Mouse (Mus musculus): ENCODE data around the gene Phyhd1. TPM values are rescaled to one million over a fixed set of nuclear protein-coding genes. Genes with fewer than 3 reads are reported as not detected.

Gene Phyhd1
- polyA plus RNA-seq, 1 experiment from 2014 or later, result 3.7 TPM

- ATAC-seq (ENCODE audit: insufficient number of reproducible peaks, insufficient read depth, low FRiP score, low TSS enrichment, low read depth), result no peak
Observed at GRCm38 (mm10) chr2:30267466-30267865, 1.5 kb downstream of the Phyhd1 start.

GRCm38 (mm10) chr2:30268371-30268770, 2.4 kb downstream of the Phyhd1 start:
- Histone ChIP-seq H3K27me3 (no peaks in the 10 kb centered on the region), H3K4me3 (no peak overlapping the region), H3K9ac (no peak overlapping the region), H3K36me3 (peaks cover 17% of the 10 kb centered on the region), H3K4me2 (no peak overlapping the region), H3K9me3 (no peaks in the 10 kb centered on the region), H3K27ac (no peak overlapping the region), H3K4me1 (peaks cover 41% of the 10 kb centered on the region)
- no peak for ATAC-seq (ENCODE audit: insufficient number of reproducible peaks, insufficient read depth, low FRiP score, low TSS enrichment, low read depth)
- WGBS, result 50% methylated on average over 4 of the region's 4 CpGs

More at GRCm38 (mm10) chr2:30267466-30267865, 1.5 kb downstream of the Phyhd1 start:
- Histone ChIP-seq H3K27me3 (no peaks in the 10 kb centered on the region), H3K9me3 (no peaks in the 10 kb centered on the region), H3K36me3 (peaks cover 24% of the 10 kb centered on the region), H3K4me2 (no peak overlapping the region), H3K27ac (no peak overlapping the region), H3K9ac (no peak overlapping the region), H3K4me3 (no peak overlapping the region), H3K4me1 (peaks cover 45% of the 10 kb centered on the region)
- 94% methylated on average over 2 of the region's 2 CpGs for WGBS

DNA sequence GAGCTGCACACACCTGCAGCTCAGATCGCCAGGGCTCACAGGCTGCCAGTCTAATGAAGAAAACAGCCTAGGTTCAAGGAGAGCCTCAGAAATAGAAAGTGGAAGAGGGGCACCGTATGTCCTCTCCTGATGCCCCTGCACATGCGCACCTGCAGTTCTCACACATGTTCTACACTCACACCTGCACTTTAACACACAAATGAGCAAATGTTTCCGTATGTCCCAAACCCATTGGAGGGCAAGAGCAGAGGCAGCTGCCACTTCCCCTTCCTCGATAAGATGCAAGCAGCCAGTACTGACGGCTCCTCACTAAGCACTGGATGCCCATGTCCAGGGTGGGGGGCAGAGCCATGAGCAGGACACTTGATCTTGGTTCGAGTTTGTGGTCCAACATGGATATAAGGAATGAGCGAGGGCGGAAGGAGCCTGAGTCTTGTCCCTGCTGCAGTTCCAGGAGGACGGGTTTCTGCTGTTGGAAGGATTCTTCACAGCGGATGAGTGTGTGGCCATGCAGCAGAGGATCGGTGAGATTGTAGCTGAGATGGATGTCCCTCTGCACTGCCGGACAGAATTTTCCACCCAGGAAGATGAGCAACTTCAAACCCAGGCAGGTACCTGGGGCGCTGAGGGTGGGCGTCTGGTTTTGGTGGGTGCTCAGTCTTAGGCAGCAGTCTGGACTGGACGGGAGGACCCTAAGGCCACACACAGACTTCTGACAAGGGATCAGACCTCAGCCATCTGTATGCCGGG, 3.4 kb downstream of the Phyhd1 start:
- H3K27me3 ChIP-seq, result no peaks in the 10 kb centered on the region

GRCm38 (mm10) chr2:30270134-30270533, 4.1 kb downstream of the Phyhd1 start:
- Histone ChIP-seq H3K9ac (no peak overlapping the region), H3K4me3 (no peak overlapping the region), H3K36me3 (no peaks in the 10 kb centered on the region), H3K4me1 (peaks cover 28% of the 10 kb centered on the region), H3K4me2 (no peak overlapping the region), H3K27ac (0 out of 2 replicates have a peak overlapping the region, but pooled peaks have one; percentile 56), H3K27me3 (no peaks in the 10 kb centered on the region), H3K9me3 (no peaks in the 10 kb centered on the region)
- WGBS, result 14% methylated on average over 1 of the region's 1 CpGs
- peak; percentile 66; the same call in 1 of the 2 replicates for ATAC-seq (ENCODE audit: insufficient number of reproducible peaks, insufficient read depth, low FRiP score, low TSS enrichment, low read depth)

More for the DNA sequence above, 3.4 kb downstream of the Phyhd1 start:
- H3K9ac ChIP-seq, result no peak overlapping the region
- peaks cover 34% of the 10 kb centered on the region for H3K4me1 ChIP-seq
- no peak overlapping the region for H3K4me3 ChIP-seq
- no peak for ATAC-seq (ENCODE audit: insufficient number of reproducible peaks, insufficient read depth, low FRiP score, low TSS enrichment, low read depth)
- WGBS, result 85% methylated on average over 17 of the region's 17 CpGs
- peaks cover 7% of the 10 kb centered on the region for H3K36me3 ChIP-seq
- no peaks in the 10 kb centered on the region for H3K9me3 ChIP-seq
- H3K4me2 ChIP-seq, result no peak overlapping the region
- peak overlapping the region; percentile 56; the same call in 1 of the 2 replicates for H3K27ac ChIP-seq

- H3K9me3 ChIP-seq, result no peaks in the 10 kb centered on the region
Observed at GRCm38 (mm10) chr2:30280743-30281142, 14.7 kb downstream of the Phyhd1 start, which contains the start of gene Gm28038. TSS of gene Gm28038 (plus strand) at chr2:30281043.

GRCm38 (mm10) chr2:30281651-30282050, 15.6 kb downstream of the Phyhd1 start:
- no peak overlapping the region for H3K9ac ChIP-seq
- peaks cover 21% of the 10 kb centered on the region; the same call in 1 of the 2 replicates for H3K36me3 ChIP-seq
- ATAC-seq (ENCODE audit: insufficient number of reproducible peaks, insufficient read depth, low FRiP score, low TSS enrichment, low read depth), result no peak
- no peaks in the 10 kb centered on the region for H3K9me3 ChIP-seq
- no peak overlapping the region for H3K4me2 ChIP-seq
- H3K27ac ChIP-seq, result no peak overlapping the region
- no peak overlapping the region for H3K4me3 ChIP-seq
- no peaks in the 10 kb centered on the region for H3K27me3 ChIP-seq
- 72% methylated on average over 3 of the region's 3 CpGs for WGBS
- peaks cover 12% of the 10 kb centered on the region for H3K4me1 ChIP-seq

More at GRCm38 (mm10) chr2:30280743-30281142, 14.7 kb downstream of the Phyhd1 start, which contains the start of gene Gm28038:
- Histone ChIP-seq H3K4me3 (no peak within 1 kb of the TSS), H3K36me3 (peaks cover 21% of the 10 kb centered on the region; the same call in 1 of the 2 replicates), H3K4me2 (no peak within 1 kb of the TSS), H3K9ac (no peak within 1 kb of the TSS), H3K4me1 (peaks cover 12% of the 10 kb centered on the region), H3K27me3 (no peaks in the 10 kb centered on the region), H3K27ac (no peak within 1 kb of the TSS)
- WGBS, result 83% methylated on average over 11 of the region's 11 CpGs
- no peak for ATAC-seq (ENCODE audit: insufficient number of reproducible peaks, insufficient read depth, low FRiP score, low TSS enrichment, low read depth)

- peaks cover 21% of the 10 kb centered on the region; the same call in 1 of the 2 replicates for H3K36me3 ChIP-seq
- H3K4me1 ChIP-seq, result peaks cover 24% of the 10 kb centered on the region
- H3K27me3 ChIP-seq, result no peaks in the 10 kb centered on the region
- no peak overlapping the region for H3K27ac ChIP-seq
- H3K9ac ChIP-seq, result no peak overlapping the region
- H3K9me3 ChIP-seq, result no peaks in the 10 kb centered on the region
- H3K4me2 ChIP-seq, result no peak overlapping the region
- H3K4me3 ChIP-seq, result no peak overlapping the region
- WGBS, result 87% methylated on average over 2 of the region's 2 CpGs
- no peak for ATAC-seq (ENCODE audit: insufficient number of reproducible peaks, insufficient read depth, low FRiP score, low TSS enrichment, low read depth)
Observed at GRCm38 (mm10) chr2:30283193-30283592, 17.2 kb downstream of the Phyhd1 start.

DNA sequence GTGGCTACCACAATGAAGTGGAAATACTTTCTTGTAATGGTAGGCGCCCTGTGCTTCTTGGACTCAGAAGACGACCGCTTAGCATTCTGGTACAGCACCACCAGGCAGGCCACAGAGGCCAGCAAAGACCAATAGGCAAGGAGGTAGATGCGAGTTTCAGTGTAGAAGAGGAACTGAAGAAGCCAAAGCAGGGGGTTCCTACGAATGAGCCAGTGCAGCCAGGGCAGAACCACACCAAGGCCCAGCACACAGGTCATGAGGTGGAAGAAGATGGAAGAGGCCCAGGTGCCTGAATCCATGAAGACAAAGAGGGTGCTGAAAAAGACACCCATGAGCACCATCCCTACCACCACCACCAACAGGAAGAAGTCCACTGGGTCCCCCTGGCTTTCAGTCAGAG, 19.0 kb downstream of the Phyhd1 start:
- H3K27ac ChIP-seq, result no peak overlapping the region
- peaks cover 22% of the 10 kb centered on the region; the same call in 1 of the 2 replicates for H3K36me3 ChIP-seq
- H3K9ac ChIP-seq, result no peak overlapping the region
- no peaks in the 10 kb centered on the region for H3K9me3 ChIP-seq
- WGBS, result 91% methylated on average over 5 of the region's 5 CpGs
- ATAC-seq (ENCODE audit: insufficient number of reproducible peaks, insufficient read depth, low FRiP score, low TSS enrichment, low read depth), result no peak
- peaks cover 24% of the 10 kb centered on the region for H3K4me1 ChIP-seq
- peak overlapping the region; percentile 89 for H3K4me3 ChIP-seq
- H3K27me3 ChIP-seq, result no peaks in the 10 kb centered on the region
- peak overlapping the region; percentile 98 for H3K4me2 ChIP-seq

DNA sequence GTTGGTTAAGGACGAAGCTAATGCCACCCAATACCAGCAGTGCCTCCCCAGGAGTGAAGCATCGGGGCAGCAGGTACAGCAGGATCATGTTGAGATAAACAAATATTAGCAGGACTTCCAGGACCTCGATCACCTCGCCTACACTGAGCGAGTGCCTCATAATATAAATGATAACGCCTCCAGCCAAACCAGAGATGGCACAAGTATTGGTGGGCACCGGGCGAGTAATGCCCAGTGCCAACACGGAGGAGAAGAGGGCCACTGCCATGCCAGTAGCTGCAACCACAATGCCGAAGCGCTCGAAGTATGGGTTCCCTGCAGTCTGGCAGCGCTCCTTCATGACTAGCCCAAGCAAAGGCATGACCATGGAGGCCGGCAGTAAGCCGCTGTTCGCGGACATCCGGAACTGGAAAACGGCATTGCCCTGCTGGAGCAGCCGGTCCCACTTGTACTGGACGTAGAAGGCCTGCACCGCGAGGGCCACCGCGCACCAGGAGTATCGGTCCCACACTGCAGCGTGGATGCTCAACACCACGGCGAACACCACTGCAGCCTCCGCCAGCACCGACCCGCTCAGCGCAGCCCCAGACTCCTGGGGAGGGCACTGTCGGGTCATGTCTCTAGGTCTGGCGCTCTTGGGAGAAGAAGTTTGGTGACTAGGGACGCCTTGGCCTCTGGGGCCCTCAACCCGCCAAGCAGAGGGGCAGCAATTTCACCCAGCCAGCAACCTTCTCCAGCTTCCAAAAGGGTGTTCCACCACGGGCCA, 19.6 kb downstream of the Phyhd1 start:
- peak overlapping the region; percentile 98 for H3K4me2 ChIP-seq
- WGBS, result 12% methylated on average over 38 of the region's 38 CpGs
- peaks cover 24% of the 10 kb centered on the region for H3K4me1 ChIP-seq
- peak overlapping the region; percentile 94 for H3K9ac ChIP-seq
- ATAC-seq (ENCODE audit: insufficient number of reproducible peaks, insufficient read depth, low FRiP score, low TSS enrichment, low read depth), result peak; percentile 27; the same call in 1 of the 2 replicates
- H3K4me3 ChIP-seq, result peak overlapping the region; percentile 89
- H3K9me3 ChIP-seq, result no peaks in the 10 kb centered on the region
- peaks cover 28% of the 10 kb centered on the region for H3K36me3 ChIP-seq
- H3K27ac ChIP-seq, result peak overlapping the region; percentile 22; the same call in 1 of the 2 replicates
- H3K27me3 ChIP-seq, result no peaks in the 10 kb centered on the region

DNA sequence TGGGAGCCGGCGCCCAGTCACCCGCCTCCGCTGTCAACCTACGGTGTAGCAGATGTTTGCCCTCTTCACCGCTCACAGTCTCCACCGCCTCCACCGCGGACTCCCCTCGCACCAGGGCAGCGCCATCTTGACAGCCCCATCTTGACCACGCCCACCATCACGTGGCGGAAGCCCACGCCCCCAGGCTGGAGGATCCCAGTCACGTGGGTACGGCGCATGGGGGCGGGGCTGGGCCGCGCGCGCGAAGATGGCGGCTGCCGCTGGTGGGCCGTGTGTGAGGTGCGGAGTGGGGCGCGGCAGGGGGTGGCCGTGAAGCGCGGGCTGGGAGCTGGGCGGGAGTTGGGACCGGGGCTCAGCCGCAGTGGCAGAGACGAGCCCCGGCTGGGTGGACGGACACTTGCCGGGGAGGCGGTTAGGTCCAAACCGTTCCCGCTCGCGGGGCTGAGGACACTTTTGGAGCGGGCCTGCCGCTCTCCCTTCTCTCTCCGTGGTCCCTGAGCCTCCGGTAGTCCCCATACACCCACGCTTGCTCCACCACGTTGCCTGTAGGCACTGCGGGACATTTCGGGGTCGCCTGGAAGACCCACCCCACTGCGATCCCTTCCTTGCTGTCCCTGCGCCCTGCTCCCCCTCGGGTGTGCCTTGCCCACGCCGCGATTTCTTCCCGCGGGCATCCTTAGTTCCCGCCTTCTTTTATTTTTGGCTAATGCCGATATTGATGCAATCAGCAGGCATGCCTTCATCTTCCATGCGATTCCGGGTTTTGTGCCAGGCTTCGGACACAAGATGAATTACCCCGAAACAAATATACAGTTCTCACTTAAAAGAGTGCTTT, 20.4 kb downstream of the Phyhd1 start, which contains the start of the genes Dolk and Nup188:
Dolk (minus strand) TSS at position 143 of the 835 bp plus-strand sequence.
Nup188 (plus strand) TSS at position 206 of the 835 bp plus-strand sequence.
- ATAC-seq (ENCODE audit: insufficient number of reproducible peaks, insufficient read depth, low FRiP score, low TSS enrichment, low read depth), result peak; percentile 90
- no peaks in the 10 kb centered on the region for H3K27me3 ChIP-seq
- H3K36me3 ChIP-seq, result peaks cover 30% of the 10 kb centered on the region
- peak within 1 kb of the TSS; percentile 94 for H3K9ac ChIP-seq
- no peaks in the 10 kb centered on the region for H3K9me3 ChIP-seq
- H3K27ac ChIP-seq, result peak within 1 kb of the TSS; percentile 81
- peaks cover 24% of the 10 kb centered on the region for H3K4me1 ChIP-seq
- peak within 1 kb of the TSS; percentile 89 for H3K4me3 ChIP-seq
- H3K4me2 ChIP-seq, result peak within 1 kb of the TSS; percentile 98
- WGBS, result under 1% methylated on average over 57 of the region's 68 CpGs

DNA sequence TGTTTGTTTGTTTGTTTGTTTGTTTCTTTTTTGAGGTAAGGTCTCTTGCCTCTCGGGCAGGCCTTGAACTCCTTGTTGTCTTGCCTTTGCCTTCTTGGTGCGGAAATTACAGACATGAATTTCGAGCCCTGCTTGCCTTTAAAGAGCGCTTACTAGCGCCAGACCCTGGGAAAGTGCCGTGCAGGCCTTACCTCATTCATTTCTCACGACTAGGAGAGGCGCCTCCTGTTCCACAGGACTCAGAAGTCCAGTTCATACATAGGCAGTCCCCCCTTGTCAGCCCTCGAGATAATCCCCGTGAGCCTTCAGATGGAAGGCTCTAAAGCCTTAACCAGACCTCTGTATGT, 21.0 kb downstream of the Phyhd1 start:
- H3K4me1 ChIP-seq, result peaks cover 24% of the 10 kb centered on the region
- peak overlapping the region; percentile 81 for H3K27ac ChIP-seq
- no peaks in the 10 kb centered on the region for H3K9me3 ChIP-seq
- WGBS, result 1% methylated on average over 10 of the region's 10 CpGs
- peak overlapping the region; percentile 94 for H3K9ac ChIP-seq
- H3K4me3 ChIP-seq, result peak overlapping the region; percentile 89
- ATAC-seq (ENCODE audit: insufficient number of reproducible peaks, insufficient read depth, low FRiP score, low TSS enrichment, low read depth), result no peak
- no peaks in the 10 kb centered on the region for H3K27me3 ChIP-seq
- H3K4me2 ChIP-seq, result peak overlapping the region; percentile 98
- H3K36me3 ChIP-seq, result peaks cover 30% of the 10 kb centered on the region
